In the genomic region with DNA sequence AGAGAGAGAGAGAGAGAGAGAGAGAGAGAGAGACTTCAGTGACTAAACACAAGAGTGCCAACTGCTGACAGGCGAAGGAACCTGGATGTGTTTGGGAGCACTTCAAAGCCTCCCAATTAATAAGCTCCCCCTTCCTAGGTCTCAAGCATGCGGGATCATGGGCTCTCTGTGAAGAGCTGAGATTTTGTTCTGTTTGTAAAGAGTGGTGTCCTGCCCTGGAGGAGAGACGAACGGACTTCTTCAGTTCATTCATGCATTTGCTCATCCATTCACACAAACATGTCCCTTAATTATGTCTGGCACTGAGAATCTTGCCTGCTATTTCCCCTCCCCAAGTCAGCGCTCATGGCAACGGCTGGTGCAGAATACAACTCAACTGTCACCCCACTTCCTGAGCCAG, we compare ENCODE assay signal across 8 mouse cellular contexts. TPM values are rescaled to one million over a fixed set of nuclear protein-coding genes. Genes with fewer than 3 reads are reported as not detected.
DNase-seq lines count a peak whose midpoint lies in the region; ATAC-seq lines count a peak whose summit lies in the region.
"Had no signal": no experiment of that assay in that cellular context is flagged by ENCODE, and none has a peak within 500 bp of the region (broad histone marks: within the 10 kb centered on the region; RNA-seq: fewer than 3 reads in every experiment).

No protein-coding gene starts in this region.

- intact Hi-C loops in left cerebral cortex, postnatal 14 days (cut with DNase I), result loop anchor here (5.0 to 10.0 kb wide), 3 partner anchors 125 to 1065 kb away; no protein-coding TSS in a partner anchor

- ATAC-seq in forebrain, embryonic 15.5 days (replicated peaks), result no peak
- ATAC-seq in limb, embryonic 11.5 days (ENCODE audit: insufficient number of reproducible peaks, low FRiP score, low TSS enrichment, low read depth), result no peak
- no peak for ATAC-seq in stomach, embryonic 15.5 days (ENCODE audit: insufficient read depth, low FRiP score, low read depth)
- ATAC-seq in erythroid progenitor cell, adult 5-6 weeks (replicated peaks; ENCODE audit: low FRiP score, poor library complexity, severe bottlenecking), result no peak

- peak overlapping the region; percentile 94 for H3K9ac ChIP-seq in forebrain, embryonic 15.5 days (replicated peaks)
- no peak overlapping the region for H3K9ac ChIP-seq in limb, embryonic 11.5 days (ENCODE audit: low read length)
- no peak overlapping the region for H3K9ac ChIP-seq in stomach, embryonic 15.5 days

- H3K27me3 ChIP-seq in forebrain, embryonic 15.5 days, result no peaks in the 10 kb centered on the region
- peaks cover 40% of the 10 kb centered on the region for H3K27me3 ChIP-seq in limb, embryonic 11.5 days (ENCODE audit: control insufficient read depth, insufficient read depth, low read length)
- H3K27me3 ChIP-seq in stomach, embryonic 15.5 days (replicated peaks), result peaks cover 21% of the 10 kb centered on the region; the same call in 1 of the 2 replicates

- peak overlapping the region; percentile 92 for H3K27ac ChIP-seq in forebrain, embryonic 15.5 days (replicated peaks)
- no peak overlapping the region for H3K27ac ChIP-seq in limb, embryonic 11.5 days (replicated peaks; ENCODE audit: low read depth, low read length)
- no peak overlapping the region for H3K27ac ChIP-seq in stomach, embryonic 15.5 days

- H3K36me3 ChIP-seq in forebrain, embryonic 15.5 days, result no peaks in the 10 kb centered on the region
- no peaks in the 10 kb centered on the region for H3K36me3 ChIP-seq in limb, embryonic 11.5 days (ENCODE audit: control insufficient read depth, insufficient read depth, low read length)
- H3K36me3 ChIP-seq in stomach, embryonic 15.5 days, result no peaks in the 10 kb centered on the region

- H3K4me1 ChIP-seq in forebrain, embryonic 15.5 days, result peaks cover 24% of the 10 kb centered on the region
- no peaks in the 10 kb centered on the region for H3K4me1 ChIP-seq in limb, embryonic 11.5 days (ENCODE audit: control insufficient read depth, insufficient read depth, low read length)
- H3K4me1 ChIP-seq in stomach, embryonic 15.5 days, result peaks cover 10% of the 10 kb centered on the region

- H3K9me3 ChIP-seq in forebrain, embryonic 15.5 days, result no peaks in the 10 kb centered on the region
- no peaks in the 10 kb centered on the region for H3K9me3 ChIP-seq in limb, embryonic 11.5 days (ENCODE audit: control insufficient read depth, low read length)
- no peaks in the 10 kb centered on the region for H3K9me3 ChIP-seq in stomach, embryonic 15.5 days

- peak overlapping the region; percentile 91 for H3K4me3 ChIP-seq in forebrain, embryonic 15.5 days
- no peak overlapping the region for H3K4me3 ChIP-seq in limb, embryonic 11.5 days (ENCODE audit: low read depth, low read length)
- H3K4me3 ChIP-seq in stomach, embryonic 15.5 days (replicated peaks), result peak overlapping the region; percentile 55

- peak overlapping the region; percentile 96 for H3K4me2 ChIP-seq in forebrain, embryonic 15.5 days (replicated peaks)
- H3K4me2 ChIP-seq in limb, embryonic 11.5 days (ENCODE audit: low read depth, severe bottlenecking), result peak overlapping the region; percentile 99; the same call in 1 of the 2 replicates
- H3K4me2 ChIP-seq in stomach, embryonic 15.5 days, result peak overlapping the region; percentile 96

- peak; percentile 17 to 33 for DNase-seq in left cerebral cortex, postnatal 14 days (ENCODE audit: low spot score in 2 of 2)
- no peak for DNase-seq in left cerebral cortex, adult 11 months (ENCODE audit: low spot score)
- no peak for DNase-seq in limb, embryonic 11.5 days (ENCODE audit: low spot score)
- no peak for DNase-seq in B cell, adult 2 months

- WGBS in forebrain, embryonic 15.5 days, result under 1% methylated on average over 6 of the region's 6 CpGs
- 4% methylated on average over 6 of the region's 6 CpGs for WGBS in limb, embryonic 11.5 days
- 15% methylated on average over 6 of the region's 6 CpGs for WGBS in stomach, embryonic 15.5 days

RNA-seq across cellular contexts. Expression of a gene that starts 2.3 kb away (rescaled TPM):
- total RNA-seq in left cerebral cortex, postnatal 14 days (2021), result 10 to 100 TPM; 50.0 to 56.2 TPM
- 22.9 and 25.0 TPM in 2 replicates for polyA plus RNA-seq in forebrain, embryonic 15.5 days (2015; fragmentation: Nextera tagmentation; extraction: Ambion mirVana)
- polyA plus RNA-seq in limb, embryonic 11.5 days (2014; fragmentation: Nextera tagmentation; extraction: Ambion mirVana), result 0.48 and 0.79 TPM in 2 replicates
- 1.2 and 1.3 TPM in 2 replicates for polyA plus RNA-seq in stomach, embryonic 15.5 days (2015; fragmentation: Nextera tagmentation; extraction: Ambion mirVana)
- not detected in 2 replicates for total RNA-seq in erythroid progenitor cell, adult 5-6 weeks (2015; ENCODE audit: low replicate concordance)
- total RNA-seq in erythroid progenitor cell, adult 5-6 weeks (2017; ENCODE audit: low replicate concordance), result not detected in 2 replicates
- total RNA-seq: hematopoietic stem cell, adult 5-6 weeks had no signal

Comparison
In these comparisons a context has a peak if more than half of its experiments do, and no peak if none do; other contexts are left out.
1. DNase-seq: peak in left cerebral cortex, postnatal 14 days (2 of 2); none in left cerebral cortex, adult 11 months (single experiment), limb, embryonic 11.5 days (single experiment) and B cell, adult 2 months (0 of 2).
2. RNA of a gene that starts 2.3 kb away (polyA plus RNA-seq): 22.9 to 25.0 TPM in forebrain, embryonic 15.5 days; 1.2 to 1.3 TPM in stomach, embryonic 15.5 days and 0.48 to 0.79 TPM in limb, embryonic 11.5 days; every median in the first group is over 10 times any median in the second.
3. Peak in every context shown above with its lines, with median percentiles within 50 percentile points of each other: H3K4me2 ChIP-seq.